Mouse (Mus musculus) bone marrow, adult 2 months (tissue): ENCODE results near the gene Atp4b. TPM values are rescaled to one million over a fixed set of nuclear protein-coding genes. Genes with fewer than 3 reads are reported as not detected.

Experiments used
- H3K27ac ChIP-seq: fragments of 200-500 bp; 2 replicates; pipeline ENCODE4 v1.5.1; 2012; ENCODE audit warnings: low read depth, mild to moderate bottlenecking, control low read depth, inconsistent platforms, low read length; ENCODE audit not compliant: control insufficient read depth, poor library complexity, insufficient read depth
- H3K4me1 ChIP-seq: fragments of 200-500 bp; 2 replicates; pipeline ENCODE4 v1.6.1; 2011; ENCODE audit warnings: low read length; ENCODE audit not compliant: control insufficient read depth, insufficient read depth
- H3K4me3 ChIP-seq: fragments of 200-500 bp; replicated peaks from 2 replicates; pipeline ENCODE3; 2011; ENCODE audit warnings: mild to moderate bottlenecking, low read depth, low read length, control low read depth; ENCODE audit not compliant: control insufficient read depth
- CTCF ChIP-seq: fragments of 200-500 bp; IDR thresholded peaks from 2 replicates; pipeline ENCODE4 v1.5.1; 2011; ENCODE audit warnings: low read length, control low read depth; ENCODE audit not compliant: control insufficient read depth, insufficient read depth
- POLR2A ChIP-seq: fragments of 200-500 bp; IDR thresholded peaks from 2 replicates; pipeline ENCODE4 v1.6.1; 2011; ENCODE audit warnings: low read depth, mild to moderate bottlenecking, control low read depth, low read length, borderline replicate concordance; ENCODE audit not compliant: control insufficient read depth
- WGBS: fragments of 180-500 bp; shearing (Covaris S2); methylation state at CpG from one replicate; pipeline ENCODE4 v1.1.7; 2018; 5-methylcytosine and 5-hydroxymethylcytosine counted together
- polyA plus RNA-seq: library from polyadenylated mRNA; stranded (reverse); fragments of >200 nt; gene quantifications from 2 replicates; pipeline ENCODE4 v1.2.4, GENCODE M21; 2011; ENCODE audit warnings: low replicate concordance; ENCODE audit not compliant: missing spikeins, insufficient read depth, insufficient read length

Atp4b gene
- polyA plus RNA-seq, 1 experiment, result not detected

- no peaks in the 10 kb centered on the region for H3K4me1 ChIP-seq
- no peak overlapping the region for H3K4me3 ChIP-seq
- 70% methylated on average over 8 of the region's 8 CpGs for WGBS
- no peak overlapping the region for H3K27ac ChIP-seq
- TF ChIP-seq POLR2A (no peak), CTCF (no peak)
Observed at GRCm38 (mm10) chr8:13373151-13373662, 23.4 kb downstream of the Atp4b start.

- 77% methylated on average over 6 of the region's 6 CpGs for WGBS
- H3K4me3 ChIP-seq, result no peak overlapping the region
- peaks cover 4% of the 10 kb centered on the region; the same call in 1 of the 2 replicates for H3K4me1 ChIP-seq
- TF ChIP-seq CTCF (peak; percentile 75), POLR2A (no peak)
- H3K27ac ChIP-seq, result peak overlapping the region; percentile 9; the same call in 1 of the 2 replicates
Observed at GRCm38 (mm10) chr8:13361865-13362264, 34.8 kb downstream of the Atp4b start.

GRCm38 (mm10) chr8:13360213-13360612 is 36.4 kb downstream of the Atp4b start:
- H3K4me3 ChIP-seq, result peak overlapping the region; percentile 18
- H3K27ac ChIP-seq, result peak overlapping the region; percentile 79
- H3K4me1 ChIP-seq, result peaks cover 6% of the 10 kb centered on the region; the same call in 1 of the 2 replicates
- TF ChIP-seq POLR2A, result no peak
- no peak for TF ChIP-seq CTCF
- 22% methylated on average over 7 of the region's 7 CpGs for WGBS

GRCm38 (mm10) chr8:13356681-13357080 is 39.9 kb downstream of the Atp4b start:
- Histone ChIP-seq H3K4me3 (no peak overlapping the region), H3K4me1 (peaks cover 20% of the 10 kb centered on the region), H3K27ac (peak overlapping the region; percentile 29; the same call in 1 of the 2 replicates)
- TF ChIP-seq POLR2A (no peak), CTCF (no peak)
- WGBS, result 39% methylated on average over 10 of the region's 10 CpGs

- peaks cover 22% of the 10 kb centered on the region for H3K4me1 ChIP-seq
Observed at GRCm38 (mm10) chr8:13356221-13356620, 40.4 kb downstream of the Atp4b start.

GRCm38 (mm10) chr8:13353883-13354282 is 42.7 kb downstream of the Atp4b start:
- H3K4me3 ChIP-seq, result no peak overlapping the region
- H3K27ac ChIP-seq, result peak overlapping the region; percentile 77
- peaks cover 20% of the 10 kb centered on the region for H3K4me1 ChIP-seq
- WGBS, result 47% methylated on average over 4 of the region's 4 CpGs
- no peak for TF ChIP-seq POLR2A
- no peak for TF ChIP-seq CTCF

More at GRCm38 (mm10) chr8:13356221-13356620, 40.4 kb downstream of the Atp4b start:
- H3K4me3 ChIP-seq, result no peak overlapping the region
- H3K27ac ChIP-seq, result peak overlapping the region; percentile 29; the same call in 1 of the 2 replicates
- WGBS, result 74% methylated on average over 6 of the region's 6 CpGs
- no peak for TF ChIP-seq CTCF
- TF ChIP-seq POLR2A, result no peak

GRCm38 (mm10) chr8:13353155-13353833 is 43.3 kb downstream of the Atp4b start:
- WGBS, result 24% methylated on average over 9 of the region's 9 CpGs
- Histone ChIP-seq H3K4me3 (no peak overlapping the region), H3K4me1 (peaks cover 20% of the 10 kb centered on the region), H3K27ac (peak overlapping the region; percentile 77)
- TF ChIP-seq POLR2A (no peak), CTCF (no peak)

- 60% methylated on average over 8 of the region's 8 CpGs for WGBS
- H3K27ac ChIP-seq, result peak overlapping the region; percentile 77
- TF ChIP-seq POLR2A (no peak), CTCF (no peak)
- H3K4me3 ChIP-seq, result no peak overlapping the region
- peaks cover 20% of the 10 kb centered on the region for H3K4me1 ChIP-seq
Observed at GRCm38 (mm10) chr8:13352601-13353000, 44.0 kb downstream of the Atp4b start.
